Mouse (Mus musculus) gastrocnemius, postnatal 25 days (tissue): Measurements from ENCODE around the gene Crot. TPM values are rescaled to one million over a fixed set of nuclear protein-coding genes. Genes with fewer than 3 reads are reported as not detected.

Source experiments
- total RNA-seq, 2 experiments: library from RNA; stranded (reverse); gene quantifications; 1 replicate in 1 of 2; 2 replicates in 1 of 2; pipeline ENCODE4 v1.2.3; 2021

Crot gene
- total RNA-seq, 2 experiments from 2014 or later = 22.6 to 24.4 TPM

Other genes with a start within 250 kb of the Crot start
- 1 to 10 TPM; 2.6 to 2.7 TPM for gene Abcb1b, start 199.2 kb downstream of the Crot start, total RNA-seq
- gene Abcb4, start 103.6 kb downstream of the Crot start, total RNA-seq = 10 to 100 TPM; 56.1 to 63.5 TPM
- 1 to 10 TPM; 6.6 to 6.7 TPM for gene Tmem243, start 103.3 kb upstream of the Crot start, total RNA-seq
- gene Dmtf1, start 164.5 kb upstream of the Crot start, total RNA-seq = 1 to 10 TPM; 8.6 to 9.4 TPM